Mouse (Mus musculus) liver, embryonic 16.5 days (tissue): ENCODE results near the gene Gga3. TPM values are rescaled to one million over a fixed set of nuclear protein-coding genes. Genes with fewer than 3 reads are reported as not detected.

Experiments
- ATAC-seq: fragments of 200-750 bp; cut with Nextera tagmentation; 2 replicates; pipeline ENCODE4 v1.8.0; 2017; ENCODE audit warnings: low read depth, mild to moderate bottlenecking, moderate number of reproducible peaks, moderate library complexity
- H3K27ac ChIP-seq: fragments of 300-500 bp; sonication (generic); 2 replicates; pipeline ENCODE4 v1.5.1; 2014; ENCODE audit warnings: mild to moderate bottlenecking, low read length
- H3K27me3 ChIP-seq: fragments of 300-500 bp; sonication (generic); 2 replicates; pipeline ENCODE4 v1.6.1; 2014; ENCODE audit warnings: low read depth, low read length, mixed read lengths; ENCODE audit not compliant: control insufficient read depth, insufficient read depth
- H3K36me3 ChIP-seq: fragments of 300-500 bp; sonication (generic); 2 replicates; pipeline ENCODE4 v1.6.1; 2014; ENCODE audit warnings: mild to moderate bottlenecking; ENCODE audit not compliant: control insufficient read depth, insufficient read depth
- H3K4me1 ChIP-seq: fragments of 300-500 bp; sonication (generic); 2 replicates; pipeline ENCODE4 v1.6.1; 2014; ENCODE audit warnings: low read depth, low read length, mixed read lengths; ENCODE audit not compliant: control insufficient read depth
- H3K4me2 ChIP-seq: fragments of 300-500 bp; sonication (generic); 2 replicates; pipeline ENCODE4 v1.6.1; 2014; ENCODE audit warnings: low read depth, low read length, mixed read lengths
- H3K4me3 ChIP-seq: fragments of 300-500 bp; sonication (generic); 2 replicates; pipeline ENCODE4 v1.5.1; 2014; ENCODE audit warnings: low read depth, mild to moderate bottlenecking, low read length
- H3K9ac ChIP-seq: fragments of 300-500 bp; sonication (generic); 2 replicates; pipeline ENCODE4 v1.6.1; 2014; ENCODE audit warnings: low read depth, low read length
- H3K9me3 ChIP-seq: fragments of 300-500 bp; sonication (generic); replicated peaks from 2 replicates; pipeline ENCODE4 v1.6.1; 2016; ENCODE audit warnings: low read length; ENCODE audit not compliant: control insufficient read depth
- WGBS: fragments of 180-500 bp; shearing (Covaris S2); extraction: QIAGEN DNeasy Blood & Tissue Kit; methylation state at CpG from one replicate; pipeline ENCODE4 v1.1.7; 2014; ENCODE audit not compliant: insufficient replicate concordance; 5-methylcytosine and 5-hydroxymethylcytosine counted together
- polyA plus RNA-seq: library from polyadenylated mRNA; unstranded; fragments of >200 nt; fragmentation: Nextera tagmentation; extraction: Ambion mirVana; gene quantifications from 2 replicates; pipeline ENCODE4 v1.2.1, GENCODE M21; 2015

The Gga3 gene
- polyA plus RNA-seq, 1 experiment from 2014 or later = 7.9 TPM

DNA sequence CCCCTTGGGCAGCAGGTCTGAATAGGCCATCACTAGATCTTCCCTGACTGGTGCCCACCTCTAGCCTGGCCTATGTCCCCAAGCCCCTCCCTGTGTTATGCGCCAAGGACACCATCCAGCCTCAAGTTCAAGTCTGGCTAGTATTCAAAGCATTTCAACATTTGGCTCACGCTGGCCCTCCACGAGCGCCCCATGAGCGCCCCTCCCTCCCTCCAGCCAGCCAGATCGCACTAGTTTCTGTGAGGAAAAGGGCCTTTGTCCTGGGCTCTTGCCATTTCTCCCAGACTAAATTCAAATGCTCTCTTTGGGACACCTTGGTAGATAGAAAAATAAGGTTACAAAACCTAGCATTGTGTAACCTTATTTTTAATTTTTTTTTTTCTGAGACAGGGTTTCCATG lies 12.0 kb upstream of the Gga3 start:
- no peak for ATAC-seq
- no peak overlapping the region for H3K4me3 ChIP-seq
- no peak overlapping the region for H3K9ac ChIP-seq
- H3K27ac ChIP-seq = no peak overlapping the region
- no peak overlapping the region for H3K4me2 ChIP-seq
- H3K9me3 ChIP-seq = no peaks in the 10 kb centered on the region
- H3K27me3 ChIP-seq = no peaks in the 10 kb centered on the region
- WGBS = 89% methylated on average over 6 of the region's 6 CpGs
- H3K36me3 ChIP-seq = no peaks in the 10 kb centered on the region
- peaks cover 21% of the 10 kb centered on the region for H3K4me1 ChIP-seq

DNA sequence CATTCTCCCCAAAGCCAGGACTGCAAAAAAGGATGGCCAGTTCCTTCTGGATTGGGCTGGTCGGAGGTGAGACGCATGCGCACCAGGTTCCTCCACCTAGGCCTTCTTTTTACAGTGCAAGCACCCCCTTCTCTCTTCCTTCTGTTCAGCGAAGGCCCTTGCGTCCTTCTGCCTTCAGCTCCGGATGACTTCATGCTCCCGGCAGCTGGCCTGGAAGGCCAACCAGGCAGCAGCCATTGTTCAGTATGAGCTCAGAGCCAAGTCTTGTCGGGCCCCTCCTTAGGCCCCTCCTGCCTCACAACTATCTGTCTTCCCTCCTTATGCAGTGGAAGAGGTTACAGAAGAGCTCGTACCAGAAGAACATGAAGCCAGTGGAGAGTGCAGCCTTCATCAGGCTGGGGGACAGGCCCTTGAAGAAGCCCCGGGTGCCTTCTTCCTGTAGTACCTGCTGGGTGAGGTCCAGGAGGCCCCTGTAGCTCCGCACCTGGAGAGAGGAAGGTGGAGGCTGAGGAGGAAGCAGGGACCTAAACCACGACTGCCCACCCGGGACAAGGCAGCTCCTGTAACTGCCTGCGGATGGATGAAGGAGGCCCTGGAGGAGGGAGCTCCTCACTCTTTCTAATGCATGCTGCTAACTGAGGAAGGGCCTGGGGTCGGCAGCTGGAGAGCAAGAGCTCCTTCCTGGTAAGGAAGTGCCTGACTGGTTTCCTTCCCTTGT lies 11.4 kb upstream of the Gga3 start:
- Histone ChIP-seq H3K27ac (no peak overlapping the region), H3K36me3 (no peaks in the 10 kb centered on the region), H3K9ac (no peak overlapping the region), H3K4me2 (no peak overlapping the region), H3K4me3 (no peak overlapping the region), H3K9me3 (no peaks in the 10 kb centered on the region), H3K27me3 (no peaks in the 10 kb centered on the region), H3K4me1 (peaks cover 21% of the 10 kb centered on the region)
- WGBS = 76% methylated on average over 15 of the region's 15 CpGs
- ATAC-seq = no peak

DNA sequence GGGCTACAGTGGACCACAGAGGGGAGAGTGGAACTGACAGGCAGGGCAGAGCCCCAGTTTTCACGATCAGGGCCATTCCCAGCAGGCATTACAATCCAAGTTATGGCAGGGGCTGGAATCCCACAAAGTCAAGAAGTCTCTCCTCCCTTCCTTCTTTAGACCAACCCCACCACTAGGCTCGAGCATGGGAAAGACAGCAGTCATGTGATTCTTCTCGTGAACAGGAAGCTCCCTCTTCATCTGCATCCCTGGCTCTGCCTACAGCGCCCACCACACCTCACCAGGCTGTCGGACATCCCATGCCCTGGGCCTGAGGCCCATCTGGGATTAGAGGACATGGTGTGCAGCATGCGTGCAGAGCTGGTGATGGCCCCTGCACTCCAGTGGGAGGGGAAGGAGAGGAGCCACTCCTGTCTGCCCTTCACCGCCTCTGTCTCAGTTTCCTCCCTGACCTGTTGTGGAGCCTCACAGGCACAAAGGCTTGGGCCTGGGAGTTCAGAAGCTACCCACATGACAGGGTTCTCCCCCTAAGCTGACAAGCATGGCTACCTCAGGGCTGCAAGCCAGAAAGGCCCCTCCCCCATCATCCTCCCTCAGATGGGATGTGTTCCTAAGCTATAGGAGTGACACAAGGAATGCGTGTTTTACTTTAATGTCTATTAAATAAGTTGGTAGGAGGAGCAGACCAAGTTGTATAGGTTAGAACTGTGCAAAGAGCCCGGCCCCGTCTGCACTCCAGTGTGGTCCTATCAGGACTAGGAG lies 10.7 kb upstream of the Gga3 start:
- Histone ChIP-seq H3K27me3 (no peaks in the 10 kb centered on the region), H3K36me3 (no peaks in the 10 kb centered on the region), H3K4me3 (no peak overlapping the region), H3K4me2 (no peak overlapping the region), H3K27ac (no peak overlapping the region), H3K4me1 (peaks cover 24% of the 10 kb centered on the region), H3K9ac (no peak overlapping the region), H3K9me3 (no peaks in the 10 kb centered on the region)
- 73% methylated on average over 10 of the region's 10 CpGs for whole genome bisulfite sequencing
- no peak for ATAC-seq

DNA sequence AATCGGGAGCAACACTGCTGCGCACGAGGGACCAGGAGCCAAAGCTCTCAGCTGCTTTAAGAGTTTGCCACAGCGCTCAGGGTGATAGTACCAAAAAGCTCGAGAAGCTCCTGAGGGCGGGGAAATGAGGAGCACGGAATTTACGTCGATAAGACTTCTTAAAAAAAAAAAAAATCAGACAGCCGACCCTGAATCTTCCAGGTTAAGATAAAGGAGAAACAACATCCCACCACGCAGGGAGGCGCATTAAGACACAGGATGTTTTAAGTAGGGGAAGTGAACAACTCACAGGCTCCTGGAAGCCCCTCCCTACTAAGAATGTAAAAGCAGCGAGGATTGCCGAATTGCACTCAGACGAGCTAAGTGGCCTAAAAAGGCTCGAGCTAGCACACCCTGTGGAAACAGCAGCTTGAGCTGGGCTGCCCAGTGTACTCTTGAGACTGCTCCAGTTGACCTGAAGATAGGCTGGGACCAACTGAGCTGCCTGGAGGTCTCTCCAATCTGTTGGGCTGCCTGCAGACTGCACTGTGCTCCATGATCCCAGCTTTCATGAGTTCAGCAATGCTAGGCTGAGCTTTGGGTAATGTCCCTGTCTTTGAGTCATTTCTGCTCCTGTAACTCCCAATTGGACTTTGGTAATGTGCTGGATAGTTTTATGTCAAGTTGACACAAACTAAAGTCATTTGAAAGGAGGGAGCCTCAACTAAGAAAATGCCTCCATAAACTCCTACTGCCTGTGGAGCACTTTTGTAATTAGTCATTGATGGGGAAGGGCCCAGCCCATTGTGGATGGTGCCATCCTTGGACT lies 9.5 kb upstream of the Gga3 start:
- under 1% methylated on average over 16 of the region's 16 CpGs for WGBS
- Histone ChIP-seq H3K4me1 (peaks cover 24% of the 10 kb centered on the region), H3K4me2 (peak overlapping the region; percentile 96), H3K27ac (peak overlapping the region; percentile 98), H3K9me3 (no peaks in the 10 kb centered on the region), H3K36me3 (peaks cover 6% of the 10 kb centered on the region; the same call in 1 of the 2 replicates), H3K4me3 (peak overlapping the region; percentile 79), H3K9ac (peak overlapping the region; percentile 85), H3K27me3 (no peaks in the 10 kb centered on the region)
- ATAC-seq = peak; percentile 10

DNA sequence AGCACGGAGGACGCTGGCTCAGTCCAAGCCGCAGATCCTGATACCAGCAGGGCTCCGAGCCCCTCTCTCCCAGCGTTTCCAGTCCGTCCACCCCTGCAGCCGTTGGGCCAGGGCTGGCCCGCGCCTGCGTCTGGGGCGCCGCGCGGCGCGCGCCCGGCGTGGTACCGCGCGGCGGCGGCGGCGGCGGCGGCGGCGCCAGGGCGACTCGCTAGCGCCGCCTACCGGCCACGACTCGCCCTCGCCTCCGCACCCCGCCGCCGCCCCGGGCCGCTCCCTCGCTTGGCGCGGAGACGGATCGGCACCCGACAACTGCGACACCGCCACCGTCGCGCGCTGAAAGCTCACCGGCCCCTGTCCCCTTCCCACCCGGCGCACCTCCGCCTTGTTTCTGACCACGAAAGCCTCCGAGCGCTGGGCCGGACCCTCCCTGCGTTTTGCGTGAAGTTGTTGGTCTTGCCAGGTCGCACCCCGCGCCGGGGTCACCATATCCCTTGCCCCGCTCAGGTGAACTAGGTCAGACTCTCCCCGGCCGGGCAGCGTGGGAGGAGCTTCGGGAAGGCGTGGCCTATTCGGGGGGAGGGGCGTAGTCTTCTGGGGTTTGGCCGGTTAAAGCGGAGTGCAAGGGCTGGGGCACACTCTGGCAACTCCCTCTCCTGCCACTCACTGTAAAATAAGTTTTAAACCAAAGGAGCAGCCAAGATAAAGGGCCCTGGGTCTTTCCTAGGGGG lies 8.7 kb upstream of the Gga3 start, which contains the start of gene Mif4gd:
Gene Mif4gd, minus strand, starts transcription at position 560 of the 728 bp plus-strand sequence.
- H3K4me2 ChIP-seq = peak within 1 kb of the TSS; percentile 96
- H3K27me3 ChIP-seq = no peaks in the 10 kb centered on the region
- H3K27ac ChIP-seq = peak within 1 kb of the TSS; percentile 98
- H3K4me3 ChIP-seq = peak within 1 kb of the TSS; percentile 79
- WGBS = under 1% methylated on average over 65 of the region's 80 CpGs
- peak; percentile 87 for ATAC-seq
- H3K36me3 ChIP-seq = peaks cover 12% of the 10 kb centered on the region; the same call in 1 of the 2 replicates
- H3K4me1 ChIP-seq = peaks cover 24% of the 10 kb centered on the region
- H3K9me3 ChIP-seq = no peaks in the 10 kb centered on the region
- H3K9ac ChIP-seq = peak within 1 kb of the TSS; percentile 85

DNA sequence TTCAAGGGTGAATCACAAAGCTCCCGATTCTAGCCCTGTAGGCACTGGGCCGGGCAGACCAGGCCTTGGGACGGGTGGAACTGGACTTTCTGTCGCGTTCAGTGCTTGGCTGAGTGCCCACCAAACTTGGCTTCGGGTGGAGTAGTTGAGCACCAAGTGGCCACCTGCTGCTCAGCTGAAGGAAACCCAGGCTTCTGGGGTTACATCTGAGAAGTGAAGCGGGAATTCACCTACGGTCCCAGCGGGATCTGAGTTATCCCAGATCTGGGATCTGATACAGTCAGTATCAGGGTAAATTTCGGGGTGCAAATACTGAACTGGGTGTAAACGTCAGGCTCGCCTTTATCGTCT lies 8.2 kb upstream of the Gga3 start:
- peak; percentile 17; the same call in 1 of the 2 replicates for ATAC-seq
- Histone ChIP-seq H3K27me3 (no peaks in the 10 kb centered on the region), H3K9ac (peak overlapping the region; percentile 85), H3K4me2 (peak overlapping the region; percentile 96), H3K9me3 (no peaks in the 10 kb centered on the region), H3K27ac (peak overlapping the region; percentile 98), H3K36me3 (peaks cover 17% of the 10 kb centered on the region), H3K4me1 (peaks cover 24% of the 10 kb centered on the region), H3K4me3 (peak overlapping the region; percentile 79)
- under 1% methylated on average over 13 of the region's 13 CpGs for WGBS

DNA sequence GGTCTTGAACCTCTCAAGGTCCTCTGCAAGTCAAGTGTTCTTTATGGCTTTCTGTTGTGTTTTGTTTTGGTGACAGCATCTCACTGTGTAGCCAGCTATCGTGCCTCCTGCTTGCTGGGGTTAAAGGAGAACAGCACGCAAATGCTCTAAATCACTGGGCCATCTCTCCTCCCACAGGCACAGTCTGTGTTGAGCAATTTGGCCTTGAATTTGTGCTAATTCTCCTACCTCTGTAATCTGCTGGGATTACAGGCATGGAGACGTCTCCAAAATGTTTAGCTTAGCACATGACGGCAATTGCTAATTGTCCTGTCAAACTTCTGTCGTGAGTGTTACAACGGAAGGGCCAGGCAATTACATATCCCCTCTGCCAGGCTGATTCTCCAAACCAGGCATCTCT lies 7.3 kb upstream of the Gga3 start:
- no peak for ATAC-seq
- H3K27ac ChIP-seq = peak overlapping the region; percentile 98
- H3K4me2 ChIP-seq = peak overlapping the region; percentile 96
- H3K36me3 ChIP-seq = peaks cover 25% of the 10 kb centered on the region
- peaks cover 24% of the 10 kb centered on the region for H3K4me1 ChIP-seq
- no peaks in the 10 kb centered on the region for H3K9me3 ChIP-seq
- H3K4me3 ChIP-seq = no peak overlapping the region
- no peak overlapping the region for H3K9ac ChIP-seq
- WGBS = 77% methylated on average over 6 of the region's 6 CpGs
- no peaks in the 10 kb centered on the region for H3K27me3 ChIP-seq

DNA sequence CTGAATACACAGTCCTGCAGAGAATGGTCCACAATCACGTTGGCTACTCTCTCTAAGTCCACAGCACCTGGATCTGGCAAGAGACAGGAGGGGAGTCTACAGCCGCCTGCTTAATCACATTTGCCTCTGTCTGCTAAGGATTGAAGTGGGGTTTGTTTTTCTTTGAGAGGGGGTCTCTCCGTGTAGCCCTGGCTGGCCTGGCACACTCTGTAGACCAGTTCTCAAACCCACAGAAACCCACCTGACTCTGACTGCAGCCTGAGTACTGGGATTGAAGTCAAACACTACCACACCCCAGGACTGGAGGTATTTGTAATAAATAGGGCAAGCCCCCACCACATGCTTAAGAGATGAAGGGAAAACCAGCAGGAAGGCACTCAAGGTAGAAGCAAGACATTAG lies 5.7 kb upstream of the Gga3 start:
- Histone ChIP-seq H3K4me3 (no peak overlapping the region), H3K4me1 (peaks cover 36% of the 10 kb centered on the region), H3K9me3 (no peaks in the 10 kb centered on the region), H3K9ac (no peak overlapping the region), H3K4me2 (no peak overlapping the region), H3K27ac (no peak overlapping the region), H3K36me3 (peaks cover 30% of the 10 kb centered on the region), H3K27me3 (no peaks in the 10 kb centered on the region)
- ATAC-seq = no peak
- WGBS = 67% methylated on average over 3 of the region's 3 CpGs
